In the genomic region with DNA sequence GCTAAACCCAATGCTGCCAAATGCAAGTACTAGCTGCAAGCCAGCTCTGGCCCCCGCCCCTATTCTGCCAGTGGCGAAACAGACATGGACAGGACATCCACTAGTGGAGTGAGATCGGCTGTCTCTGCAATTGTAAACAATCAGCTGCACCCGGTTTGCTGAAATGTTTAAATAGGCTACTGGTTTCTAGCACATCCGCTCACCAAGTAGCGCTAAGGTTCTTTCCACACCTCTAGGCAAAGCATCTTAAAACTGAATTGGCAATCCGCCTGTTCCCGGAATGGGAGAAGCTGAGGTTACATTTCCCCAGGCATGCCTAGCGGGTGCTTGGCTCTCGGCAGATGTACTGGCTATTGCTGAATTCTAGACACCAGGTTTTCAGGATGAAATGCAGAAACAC, we compare ENCODE assay signal across 9 mouse cellular contexts. TPM values are rescaled to one million over a fixed set of nuclear protein-coding genes. Genes with fewer than 3 reads are reported as not detected.
A peak's percentile ranks its signal among the peaks of the same experiment; 100 is the strongest.
DNase-seq lines count a peak whose midpoint lies in the region; ATAC-seq and TF ChIP-seq lines count a peak whose summit lies in the region.
"Had no signal": no experiment of that assay in that cellular context is flagged by ENCODE, and none has a peak within 500 bp of the region (broad histone marks: within the 10 kb centered on the region; RNA-seq: fewer than 3 reads in every experiment).

No protein-coding gene starts in this region.

- 26% methylated on average over 10 of the region's 10 CpGs for WGBS in hindbrain, embryonic 15.5 days
- 34% methylated on average over 10 of the region's 10 CpGs for WGBS in midbrain, embryonic 13.5 days

- intact Hi-C loops in heart, postnatal 25 days (cut with DNase I) = no loop called here

- H3K27ac ChIP-seq in cortical plate, adult 2 months (ENCODE audit: insufficient read depth, low read length) = no peak overlapping the region
- no peak overlapping the region; the same call in 1 of the 2 replicates for H3K27ac ChIP-seq in hindbrain, embryonic 15.5 days (replicated peaks)
- H3K27ac ChIP-seq in midbrain, embryonic 13.5 days = no peak overlapping the region
- H3K27ac ChIP-seq: liver, embryonic 15.5 days had no signal

- H3K9me3 ChIP-seq in hindbrain, embryonic 15.5 days = no peaks in the 10 kb centered on the region
- H3K9me3 ChIP-seq in midbrain, embryonic 13.5 days = no peaks in the 10 kb centered on the region
- H3K9me3 ChIP-seq: liver, embryonic 15.5 days had no signal

- no peaks in the 10 kb centered on the region for H3K4me1 ChIP-seq in cortical plate, adult 2 months (ENCODE audit: control insufficient read depth, insufficient read depth, low read length)
- no peaks in the 10 kb centered on the region for H3K4me1 ChIP-seq in hindbrain, embryonic 15.5 days (replicated peaks)
- H3K4me1 ChIP-seq in midbrain, embryonic 13.5 days (replicated peaks) = peaks cover 7% of the 10 kb centered on the region; the same call in 1 of the 2 replicates
- H3K4me1 ChIP-seq: liver, embryonic 15.5 days had no signal

- no peak for TF ChIP-seq CTCF in cortical plate, adult 2 months (IDR thresholded peaks at IDR 0.05; ENCODE audit: extremely low read depth, insufficient read depth, low read length)

- H3K4me2 ChIP-seq in hindbrain, embryonic 15.5 days = peak overlapping the region; percentile 69
- H3K4me2 ChIP-seq in midbrain, embryonic 13.5 days (replicated peaks) = peak overlapping the region; percentile 69
- H3K4me2 ChIP-seq: liver, embryonic 15.5 days had no signal

- no peak for ATAC-seq in hindbrain, embryonic 15.5 days (ENCODE audit: low FRiP score, low read depth)
- ATAC-seq in midbrain, embryonic 13.5 days = no peak

- TF ChIP-seq POLR2A in cortical plate, adult 2 months (IDR thresholded peaks at IDR 0.05; ENCODE audit: extremely low read depth, insufficient read depth, low read length) = no peak

- peak overlapping the region; percentile 52 for H3K9ac ChIP-seq in hindbrain, embryonic 15.5 days
- H3K9ac ChIP-seq in midbrain, embryonic 13.5 days (replicated peaks) = peak overlapping the region; percentile 49
- H3K9ac ChIP-seq: liver, embryonic 15.5 days had no signal

- no peaks in the 10 kb centered on the region for H3K27me3 ChIP-seq in hindbrain, embryonic 15.5 days
- H3K27me3 ChIP-seq in midbrain, embryonic 13.5 days = no peaks in the 10 kb centered on the region

- peak; percentile 64 for DNase-seq in cerebellum, adult 11-12 months
- DNase-seq in heart, postnatal 25 days (ENCODE audit: low spot score) = no peak
- no peak for DNase-seq in ovary, adult 18-20 months (ENCODE audit: low spot score)
- no peak for DNase-seq in thymus, adult 18-20 months
- no peak for DNase-seq in ovary, postnatal 14 days (ENCODE audit: low spot score)

- peak overlapping the region; percentile 89 for H3K4me3 ChIP-seq in cortical plate, adult 2 months (ENCODE audit: insufficient read depth, low read length)
- H3K4me3 ChIP-seq in hindbrain, embryonic 15.5 days = peak overlapping the region; percentile 50
- peak overlapping the region; percentile 46 for H3K4me3 ChIP-seq in midbrain, embryonic 13.5 days (replicated peaks)
- H3K4me3 ChIP-seq: liver, embryonic 15.5 days had no signal

- H3K36me3 ChIP-seq in hindbrain, embryonic 15.5 days = no peaks in the 10 kb centered on the region
- H3K36me3 ChIP-seq in midbrain, embryonic 13.5 days = no peaks in the 10 kb centered on the region
- H3K36me3 ChIP-seq: liver, embryonic 15.5 days had no signal

RNA-seq across cellular contexts. Expression of gene Tenm1, which starts 1.8 kb away (rescaled TPM):
- polyA plus RNA-seq in cortical plate, adult 2 months (2012; rRNA removed) = 12.0 and 12.9 TPM in 2 replicates
- polyA plus RNA-seq in hindbrain, embryonic 15.5 days (2015; fragmentation: Nextera tagmentation; extraction: Ambion mirVana) = 29.5 and 32.6 TPM in 2 replicates
- polyA plus RNA-seq in midbrain, embryonic 13.5 days (2015; fragmentation: Nextera tagmentation; extraction: Ambion mirVana) = 18.0 and 18.4 TPM in 2 replicates
- under 1 TPM; 0.03 to 0.10 TPM for total RNA-seq in heart, postnatal 25 days (2021)
